Mouse (Mus musculus) midbrain, embryonic 13.5 days (tissue): ENCODE data around the gene Otub1. TPM values are rescaled to one million over a fixed set of nuclear protein-coding genes. Genes with fewer than 3 reads are reported as not detected.

Experiments used
- ATAC-seq: fragments of 200-750 bp; cut with Nextera tagmentation; 2 replicates; pipeline ENCODE4 v1.8.0; 2017; ENCODE audit warnings: mild to moderate bottlenecking, moderate TSS enrichment, moderate library complexity
- H3K27ac ChIP-seq: fragments of 300-500 bp; sonication (generic); 2 replicates; pipeline ENCODE4 v1.5.1; 2015; ENCODE audit warnings: inconsistent platforms, mild to moderate bottlenecking, moderate library complexity
- H3K27me3 ChIP-seq: fragments of 300-500 bp; sonication (generic); 2 replicates; pipeline ENCODE4 v1.6.1; 2015; ENCODE audit warnings: mild to moderate bottlenecking, inconsistent platforms
- H3K36me3 ChIP-seq: fragments of 300-500 bp; sonication (generic); 2 replicates; pipeline ENCODE4 v1.6.1; 2015; ENCODE audit warnings: mild to moderate bottlenecking, inconsistent platforms
- H3K4me1 ChIP-seq: fragments of 300-500 bp; sonication (generic); replicated peaks from 2 replicates; pipeline ENCODE4 v1.6.1; 2015; ENCODE audit warnings: inconsistent platforms
- H3K4me2 ChIP-seq: fragments of 300-500 bp; sonication (generic); replicated peaks from 2 replicates; pipeline ENCODE4 v1.6.1; 2015; ENCODE audit warnings: moderate library complexity, mild to moderate bottlenecking, inconsistent platforms
- H3K4me3 ChIP-seq: fragments of 300-500 bp; sonication (generic); replicated peaks from 2 replicates; pipeline ENCODE4 v1.5.1; 2015; ENCODE audit warnings: mild to moderate bottlenecking, inconsistent platforms
- H3K9ac ChIP-seq: fragments of 300-500 bp; sonication (generic); replicated peaks from 2 replicates; pipeline ENCODE4 v1.6.1; 2015; ENCODE audit warnings: mild to moderate bottlenecking, inconsistent platforms
- H3K9me3 ChIP-seq: fragments of 300-500 bp; sonication (generic); 2 replicates; pipeline ENCODE4 v1.6.1; 2016; ENCODE audit warnings: mild to moderate bottlenecking, inconsistent platforms
- whole genome bisulfite sequencing: fragments of 180-500 bp; shearing (Covaris S2); methylation state at CpG from one replicate; pipeline ENCODE4 v1.1.7; 2015; 5-methylcytosine and 5-hydroxymethylcytosine counted together
- polyA plus RNA-seq: library from polyadenylated mRNA; unstranded; fragments of >200 nt; fragmentation: Nextera tagmentation; extraction: Ambion mirVana; gene quantifications from 2 replicates; pipeline ENCODE4 v1.2.1, GENCODE M21; 2015

Otub1 gene
- polyA plus RNA-seq, 1 experiment from 2014 or later = 247 TPM

- no peaks in the 10 kb centered on the region for H3K9me3 ChIP-seq
- H3K4me2 ChIP-seq = no peak overlapping the region
- no peaks in the 10 kb centered on the region for H3K36me3 ChIP-seq
- no peak overlapping the region for H3K4me3 ChIP-seq
- H3K27me3 ChIP-seq = peaks cover 72% of the 10 kb centered on the region
- H3K27ac ChIP-seq = no peak overlapping the region
- H3K4me1 ChIP-seq = peaks cover 68% of the 10 kb centered on the region
- no peak for ATAC-seq
- no peak overlapping the region for H3K9ac ChIP-seq
- 46% methylated on average over 11 of the region's 11 CpGs for WGBS
Observed at GRCm38 (mm10) chr19:7183419-7183818, 22.7 kb downstream of the Otub1 start.

GRCm38 (mm10) chr19:7182273-7182949, 23.7 kb downstream of the Otub1 start:
- peak overlapping the region; percentile 48; the same call in 1 of the 2 replicates for H3K9ac ChIP-seq
- peak; percentile 75 for ATAC-seq

GRCm38 (mm10) chr19:7181496-7181895, 24.6 kb downstream of the Otub1 start:
- ATAC-seq = no peak
- Histone ChIP-seq H3K9ac (no peak overlapping the region), H3K9me3 (no peaks in the 10 kb centered on the region), H3K4me2 (no peak overlapping the region), H3K36me3 (no peaks in the 10 kb centered on the region), H3K4me3 (no peak overlapping the region), H3K4me1 (peaks cover 72% of the 10 kb centered on the region), H3K27me3 (peaks cover 57% of the 10 kb centered on the region), H3K27ac (no peak overlapping the region)
- 68% methylated on average over 7 of the region's 7 CpGs for WGBS

More at GRCm38 (mm10) chr19:7182273-7182949, 23.7 kb downstream of the Otub1 start:
- Histone ChIP-seq H3K36me3 (no peaks in the 10 kb centered on the region), H3K4me3 (no peak overlapping the region), H3K4me2 (peak overlapping the region; percentile 19), H3K27ac (no peak overlapping the region), H3K9me3 (no peaks in the 10 kb centered on the region), H3K27me3 (peaks cover 66% of the 10 kb centered on the region), H3K4me1 (peaks cover 76% of the 10 kb centered on the region)
- 7% methylated on average over 23 of the region's 23 CpGs for WGBS

GRCm38 (mm10) chr19:7180756-7181405, 25.2 kb downstream of the Otub1 start:
- peaks cover 53% of the 10 kb centered on the region for H3K27me3 ChIP-seq
- no peak overlapping the region for H3K4me2 ChIP-seq
- H3K9ac ChIP-seq = no peak overlapping the region
- H3K36me3 ChIP-seq = no peaks in the 10 kb centered on the region
- no peaks in the 10 kb centered on the region for H3K9me3 ChIP-seq
- 77% methylated on average over 8 of the region's 8 CpGs for WGBS
- no peak for ATAC-seq
- H3K4me1 ChIP-seq = peaks cover 72% of the 10 kb centered on the region
- no peak overlapping the region for H3K4me3 ChIP-seq
- no peak overlapping the region for H3K27ac ChIP-seq

- no peak overlapping the region for H3K4me3 ChIP-seq
- peaks cover 67% of the 10 kb centered on the region for H3K4me1 ChIP-seq
- ATAC-seq = no peak
- no peak overlapping the region for H3K9ac ChIP-seq
- H3K36me3 ChIP-seq = no peaks in the 10 kb centered on the region
- WGBS = 55% methylated on average over 3 of the region's 3 CpGs
- H3K9me3 ChIP-seq = no peaks in the 10 kb centered on the region
- H3K27ac ChIP-seq = no peak overlapping the region
- peaks cover 46% of the 10 kb centered on the region for H3K27me3 ChIP-seq
- no peak overlapping the region for H3K4me2 ChIP-seq
Observed at GRCm38 (mm10) chr19:7178841-7179452, 27.2 kb downstream of the Otub1 start.

GRCm38 (mm10) chr19:7177804-7178511, 28.2 kb downstream of the Otub1 start:
- Histone ChIP-seq H3K36me3 (no peaks in the 10 kb centered on the region), H3K9me3 (no peaks in the 10 kb centered on the region), H3K4me1 (peaks cover 64% of the 10 kb centered on the region), H3K27me3 (peaks cover 37% of the 10 kb centered on the region; the same call in 1 of the 2 replicates), H3K27ac (no peak overlapping the region), H3K4me2 (no peak overlapping the region), H3K9ac (no peak overlapping the region), H3K4me3 (no peak overlapping the region)
- no peak for ATAC-seq
- 52% methylated on average over 13 of the region's 13 CpGs for WGBS

- Histone ChIP-seq H3K36me3 (no peaks in the 10 kb centered on the region), H3K27ac (no peak overlapping the region), H3K4me1 (peaks cover 66% of the 10 kb centered on the region), H3K4me3 (no peak overlapping the region), H3K9me3 (no peaks in the 10 kb centered on the region), H3K4me2 (0 out of 2 replicates have a peak overlapping the region, but pooled peaks have one; percentile 13), H3K27me3 (peaks cover 29% of the 10 kb centered on the region; the same call in 1 of the 2 replicates), H3K9ac (peak overlapping the region; percentile 28; the same call in 1 of the 2 replicates)
- ATAC-seq = no peak
- WGBS = 7% methylated on average over 11 of the region's 11 CpGs
Observed at GRCm38 (mm10) chr19:7176041-7176696, 29.9 kb downstream of the Otub1 start.

- peaks cover 42% of the 10 kb centered on the region for H3K4me1 ChIP-seq
- ATAC-seq = peak; percentile 95
- 10% methylated on average over 13 of the region's 13 CpGs for WGBS
Observed at GRCm38 (mm10) chr19:7172051-7172866, 33.9 kb downstream of the Otub1 start.

GRCm38 (mm10) chr19:7171447-7171846, 34.7 kb downstream of the Otub1 start:
- H3K9ac ChIP-seq = no peak overlapping the region
- 8% methylated on average over 8 of the region's 8 CpGs for WGBS
- no peak overlapping the region for H3K4me3 ChIP-seq
- peaks cover 40% of the 10 kb centered on the region for H3K4me1 ChIP-seq
- H3K27me3 ChIP-seq = peaks cover 42% of the 10 kb centered on the region
- peak; percentile 2; the same call in 1 of the 2 replicates for ATAC-seq
- no peaks in the 10 kb centered on the region for H3K36me3 ChIP-seq
- no peak overlapping the region for H3K4me2 ChIP-seq
- H3K27ac ChIP-seq = peak overlapping the region; percentile 70; the same call in 1 of the 2 replicates
- H3K9me3 ChIP-seq = no peaks in the 10 kb centered on the region

More at GRCm38 (mm10) chr19:7172051-7172866, 33.9 kb downstream of the Otub1 start:
- Histone ChIP-seq H3K4me2 (peak overlapping the region; percentile 26), H3K27ac (peak overlapping the region; percentile 70), H3K27me3 (peaks cover 34% of the 10 kb centered on the region), H3K9me3 (no peaks in the 10 kb centered on the region), H3K4me3 (no peak overlapping the region), H3K36me3 (no peaks in the 10 kb centered on the region), H3K9ac (peak overlapping the region; percentile 8; the same call in 1 of the 2 replicates)

- Histone ChIP-seq H3K4me1 (peaks cover 39% of the 10 kb centered on the region), H3K27me3 (peaks cover 46% of the 10 kb centered on the region), H3K4me3 (no peak overlapping the region), H3K4me2 (no peak overlapping the region), H3K9me3 (no peaks in the 10 kb centered on the region), H3K9ac (no peak overlapping the region), H3K27ac (no peak overlapping the region), H3K36me3 (no peaks in the 10 kb centered on the region)
- WGBS = 70% methylated on average over 6 of the region's 6 CpGs
- ATAC-seq = no peak
Observed at GRCm38 (mm10) chr19:7170916-7171315, 35.2 kb downstream of the Otub1 start.

GRCm38 (mm10) chr19:7168423-7168822, 37.7 kb downstream of the Otub1 start:
- no peak for ATAC-seq
- H3K36me3 ChIP-seq = no peaks in the 10 kb centered on the region
- H3K9ac ChIP-seq = no peak overlapping the region
- H3K4me1 ChIP-seq = peaks cover 54% of the 10 kb centered on the region
- peaks cover 53% of the 10 kb centered on the region for H3K27me3 ChIP-seq
- no peaks in the 10 kb centered on the region for H3K9me3 ChIP-seq
- H3K27ac ChIP-seq = no peak overlapping the region
- 19% methylated on average over 2 of the region's 2 CpGs for WGBS
- no peak overlapping the region for H3K4me3 ChIP-seq
- no peak overlapping the region for H3K4me2 ChIP-seq
